Mouse (Mus musculus): ENCODE results near the gene Foxk2.
A peak's percentile ranks its signal among the peaks of the same experiment; 100 is the strongest.
"Not testable (repeated sequence)": the region's sequence is repeated elsewhere in the genome, so short reads cannot be mapped to it uniquely, and the experiment has no call there.

The Foxk2 gene

DNA sequence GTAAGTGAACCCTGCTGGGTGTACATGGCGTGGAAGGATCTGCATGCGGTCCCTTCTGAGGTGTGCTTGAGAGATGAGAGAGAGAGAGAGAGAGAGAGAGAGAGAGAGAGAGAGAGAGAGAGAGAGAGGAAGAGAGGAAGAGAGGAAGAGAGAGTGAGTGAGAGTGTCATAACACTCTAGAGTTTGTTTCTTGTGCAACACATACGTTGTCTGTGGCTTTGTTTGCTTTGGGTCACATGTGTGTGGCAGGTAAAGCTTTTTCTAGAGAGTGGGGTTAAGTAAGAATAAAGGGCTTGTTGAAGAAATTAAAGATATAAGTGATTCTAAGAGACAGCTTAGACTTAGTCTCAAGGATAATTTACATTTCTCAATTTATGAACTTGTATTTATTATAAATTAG is 18.2 kb downstream of the Foxk2 start:
- no peak for DNase-seq (ENCODE audit: low spot score)

DNA sequence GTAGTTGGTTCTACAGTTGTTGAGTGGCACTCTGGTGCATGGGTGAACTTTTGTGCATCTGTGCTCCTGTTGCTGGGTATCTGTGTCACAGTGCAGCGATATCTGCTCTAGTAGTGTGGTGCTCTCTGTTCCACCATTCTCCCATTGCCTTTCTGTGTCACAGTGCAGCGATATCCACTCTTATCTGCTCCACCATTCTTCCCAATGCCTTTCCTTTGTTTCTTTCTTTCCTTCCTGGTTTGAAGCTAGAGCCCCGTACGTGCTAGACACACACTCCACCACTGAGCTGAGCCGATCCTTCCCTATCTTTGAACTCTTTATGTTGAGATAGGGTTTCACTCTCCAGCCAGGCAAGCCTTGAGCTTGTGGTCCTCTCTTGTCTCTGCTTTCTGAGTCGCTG is 23.1 kb downstream of the Foxk2 start:
- no peak for DNase-seq (ENCODE audit: low spot score)

DNA sequence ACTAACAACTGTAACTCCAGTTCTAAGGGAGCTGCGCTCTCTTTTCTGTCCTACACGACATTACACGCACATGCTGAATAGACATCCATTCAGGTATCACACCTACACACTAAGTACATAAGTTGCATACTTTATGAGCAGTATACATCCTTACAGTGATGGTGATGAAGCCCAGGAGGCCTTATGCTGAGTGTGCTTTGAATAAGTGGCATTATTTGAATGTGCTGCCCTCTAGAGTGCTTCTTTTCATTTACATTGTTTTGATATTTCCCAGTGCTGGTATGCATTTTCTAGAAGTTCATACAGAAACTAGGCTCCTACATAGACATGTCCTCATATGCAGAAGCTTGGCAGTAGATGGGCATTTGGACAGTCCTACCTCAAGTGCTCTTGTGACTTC is 30.1 kb downstream of the Foxk2 start:
- no peak for DNase-seq (ENCODE audit: low spot score)

DNA sequence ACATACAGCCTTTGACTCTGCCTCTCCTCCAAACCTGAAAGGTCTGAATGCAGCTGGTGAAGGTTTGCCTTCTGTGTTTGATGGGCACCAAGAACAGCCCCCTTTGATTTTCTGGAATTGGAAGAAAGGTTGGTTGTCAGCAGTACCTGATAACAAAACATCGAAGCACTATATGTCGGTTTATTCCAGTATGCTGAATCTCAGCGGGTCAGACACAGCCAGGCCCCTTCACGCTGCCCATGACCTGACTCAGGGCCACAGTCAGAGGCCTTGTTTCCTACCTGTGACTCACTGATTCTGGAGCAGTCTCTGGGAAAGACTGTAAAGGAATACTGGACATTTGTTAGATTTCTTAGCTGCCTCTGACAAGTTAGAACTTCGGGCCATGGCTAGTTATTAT is 35.0 kb downstream of the Foxk2 start:
- DNase-seq (ENCODE audit: low spot score), result no peak

DNA sequence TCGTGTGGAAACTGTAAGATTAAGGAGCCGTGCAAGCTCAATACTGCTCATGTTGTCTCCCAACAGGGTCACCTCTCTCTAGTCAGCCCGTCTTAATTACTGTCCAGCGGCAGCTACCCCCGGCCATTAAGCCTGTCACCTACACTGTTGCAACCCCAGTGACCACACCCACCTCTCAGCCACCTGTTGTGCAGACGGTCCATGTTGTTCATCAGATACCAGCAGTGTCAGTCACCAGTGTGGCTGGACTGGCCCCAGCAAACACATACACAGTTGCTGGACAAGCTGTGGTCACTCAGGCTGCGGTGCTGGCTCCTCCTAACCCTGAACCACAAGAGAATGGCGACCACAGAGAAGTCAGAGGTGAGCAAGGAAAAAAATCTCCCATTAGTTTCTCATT is 38.7 kb downstream of the Foxk2 start:
- DNase-seq (ENCODE audit: low spot score), result no peak

DNA sequence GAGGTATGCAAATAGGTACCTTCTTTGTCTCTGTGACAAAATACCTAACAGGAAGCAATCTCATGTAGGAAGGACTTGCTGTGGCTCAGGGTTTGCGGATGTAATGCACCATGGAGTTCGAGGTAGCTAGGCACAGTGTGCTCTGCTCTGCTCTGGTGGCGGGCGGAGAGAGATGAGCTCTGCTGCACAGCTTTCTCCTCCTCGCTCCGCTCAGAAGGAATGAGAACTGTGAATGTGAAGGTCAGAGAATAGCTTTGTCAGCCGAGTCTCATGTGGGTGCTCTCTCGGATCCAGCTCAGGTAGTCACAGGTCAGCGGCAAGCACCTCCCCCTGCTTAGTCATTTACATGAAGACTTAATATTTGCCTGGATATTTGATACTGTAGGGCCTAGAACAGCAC is 40.5 kb downstream of the Foxk2 start:
- no peak for DNase-seq (ENCODE audit: low spot score)

DNA sequence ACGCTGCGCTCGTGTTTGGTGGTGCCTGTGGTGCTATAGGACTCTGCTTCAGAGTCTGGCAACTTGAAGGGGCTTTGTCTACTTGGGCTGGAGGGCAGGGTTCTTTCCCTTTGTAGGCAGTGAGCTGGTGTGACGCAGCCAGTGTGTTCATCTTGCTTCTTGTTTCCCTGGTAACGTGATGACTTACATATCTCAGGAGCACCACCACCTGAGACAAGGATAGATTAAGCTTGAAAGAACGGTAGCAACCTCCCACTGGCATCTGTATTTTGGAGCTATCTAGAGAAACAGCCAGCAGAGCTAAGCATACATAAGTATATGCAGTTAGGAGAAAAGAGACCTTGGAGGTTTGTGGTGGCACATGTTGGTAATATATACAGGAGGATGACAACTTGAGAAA is 45.6 kb downstream of the Foxk2 start:
- DNase-seq (ENCODE audit: low spot score), result no peak

DNA sequence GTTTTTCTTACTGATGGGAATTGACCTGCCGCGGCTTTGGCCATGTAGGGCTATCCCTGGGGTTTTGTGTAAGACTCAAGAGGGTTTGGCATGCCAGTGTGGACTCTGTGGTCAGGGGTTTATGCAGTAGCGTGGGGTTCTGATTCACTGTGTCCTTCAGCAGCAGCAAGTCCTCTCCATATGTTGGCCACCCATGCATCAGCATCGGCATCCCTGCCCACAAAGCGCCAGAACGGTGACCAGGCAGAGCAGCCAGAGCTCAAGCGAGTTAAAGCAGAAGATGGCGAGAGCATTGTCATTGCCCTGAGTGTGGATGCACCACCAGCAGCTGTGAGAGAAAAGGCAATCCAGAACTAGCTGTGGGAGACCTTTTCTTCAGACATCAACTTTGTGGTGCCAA is 46.8 kb downstream of the Foxk2 start:
- no peak for DNase-seq (ENCODE audit: low spot score)

DNA sequence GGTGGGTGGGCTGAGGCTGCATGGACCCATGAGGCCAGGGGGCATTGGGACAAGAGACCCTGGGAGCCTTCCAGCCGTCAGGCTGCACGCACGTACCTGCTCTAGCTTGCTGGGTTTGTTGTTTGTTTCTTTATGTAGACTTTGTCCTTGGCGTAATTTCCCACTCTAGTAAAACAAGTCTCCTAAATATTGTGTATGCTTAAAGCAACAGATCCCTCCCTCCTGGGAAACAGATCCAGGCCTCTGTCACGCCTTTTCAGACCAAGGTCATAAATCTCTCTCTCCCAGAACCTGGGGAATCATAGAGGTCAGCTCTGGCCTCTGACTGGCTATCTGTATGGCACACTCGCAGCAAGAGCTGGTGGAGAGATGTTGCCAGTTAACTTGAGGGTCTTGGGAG is 47.9 kb downstream of the Foxk2 start:
- not testable (repeated sequence) for DNase-seq (ENCODE audit: low spot score)

DNA sequence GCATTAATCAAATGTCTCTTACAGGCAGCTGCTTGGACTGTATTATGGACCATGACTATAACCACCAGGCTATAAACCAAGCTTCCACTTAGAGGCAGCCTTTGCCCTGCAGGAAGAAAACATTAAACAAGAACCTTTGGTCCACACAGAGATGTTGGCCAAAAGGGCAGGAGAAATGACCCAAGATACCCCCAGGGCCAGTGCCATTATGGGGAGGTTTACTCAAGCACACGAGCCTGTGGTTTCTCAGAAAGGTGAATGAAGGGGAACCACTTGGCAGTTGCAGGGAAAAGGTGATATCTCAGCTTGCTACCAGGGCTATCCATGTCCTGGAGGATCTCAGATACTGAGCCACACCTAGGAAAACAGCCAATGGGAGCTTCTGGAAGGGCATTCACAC is 66.2 kb downstream of the Foxk2 start:
- DNase-seq (ENCODE audit: low spot score), result no peak

DNA sequence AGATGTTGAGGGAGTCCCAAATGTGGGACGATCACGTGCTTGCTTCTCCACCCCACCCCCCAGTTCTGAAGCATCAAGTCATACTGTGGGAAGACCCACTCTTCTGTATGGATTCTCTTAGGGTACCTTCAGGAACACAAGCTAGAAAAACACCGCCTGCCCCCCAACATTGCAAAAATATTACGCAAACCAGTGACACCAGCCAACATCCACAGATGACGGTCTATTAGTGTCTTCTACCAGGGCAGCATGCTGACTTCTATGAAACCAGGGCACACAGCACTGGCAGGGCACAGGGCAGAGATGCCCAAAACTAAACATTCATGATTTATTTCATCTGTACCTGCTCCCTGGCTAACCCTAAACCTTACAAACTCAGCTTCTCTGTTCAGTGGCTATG is 66.9 kb downstream of the Foxk2 start:
- no peak for DNase-seq (ENCODE audit: low spot score)

DNA sequence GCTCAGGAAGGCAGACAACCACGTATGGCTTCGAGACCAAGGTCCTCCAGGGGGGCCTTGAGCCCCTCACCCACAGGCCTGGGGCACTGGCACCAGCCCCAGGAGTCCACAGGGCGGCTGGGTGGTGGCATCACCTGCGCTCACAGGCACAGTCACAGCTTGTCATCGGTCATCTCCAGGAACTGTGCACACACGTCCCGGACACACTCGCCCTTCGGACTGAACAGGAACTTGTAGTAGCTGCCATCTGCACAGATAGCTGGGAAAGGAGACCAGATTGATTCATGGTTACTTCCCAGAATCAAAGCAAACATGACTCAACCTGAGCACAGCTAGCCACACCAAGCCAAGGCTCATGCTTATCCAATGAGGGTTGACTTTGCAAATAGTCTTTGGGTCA is 68.4 kb downstream of the Foxk2 start:
- DNase-seq (ENCODE audit: low spot score), result no peak

DNA sequence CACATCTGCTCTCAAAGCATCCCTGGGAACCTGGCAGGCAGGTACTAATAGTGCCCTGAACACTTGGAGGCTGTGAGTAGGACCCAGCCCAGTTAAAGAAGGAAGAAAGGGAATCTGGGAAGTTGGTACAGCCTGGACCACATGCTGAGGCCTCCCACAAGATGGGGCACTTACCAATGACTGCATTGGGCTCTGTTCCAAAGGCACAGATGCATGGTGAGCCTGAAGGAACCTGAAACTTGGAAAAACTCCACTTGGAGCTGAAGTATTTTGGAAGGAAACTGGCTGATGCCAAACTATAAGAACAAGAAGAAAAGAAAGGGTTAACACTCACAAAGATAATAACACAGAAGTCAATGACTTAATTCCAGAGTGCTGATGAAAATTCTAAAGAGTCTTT is 68.8 kb downstream of the Foxk2 start:
- no peak for DNase-seq (ENCODE audit: low spot score)

DNA sequence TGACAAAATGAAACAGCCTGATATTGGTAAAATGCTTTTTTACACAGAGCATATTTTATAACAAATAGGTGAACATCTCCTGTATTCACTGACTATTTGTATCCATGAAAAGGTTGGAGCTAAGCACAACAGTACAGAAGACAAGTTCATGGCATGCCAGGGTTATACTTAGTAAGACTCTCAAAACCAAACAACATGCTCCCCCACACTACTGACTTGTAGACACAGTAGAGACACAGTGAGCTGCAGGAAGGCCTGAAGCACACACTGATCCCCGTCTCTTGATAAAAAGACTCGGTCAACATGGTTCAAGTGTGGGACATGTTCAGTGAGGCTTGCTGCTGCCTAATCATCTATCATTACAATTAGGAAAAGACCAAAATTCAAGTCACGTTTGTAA is 71.9 kb downstream of the Foxk2 start:
- no peak for DNase-seq (ENCODE audit: low spot score)

DNA sequence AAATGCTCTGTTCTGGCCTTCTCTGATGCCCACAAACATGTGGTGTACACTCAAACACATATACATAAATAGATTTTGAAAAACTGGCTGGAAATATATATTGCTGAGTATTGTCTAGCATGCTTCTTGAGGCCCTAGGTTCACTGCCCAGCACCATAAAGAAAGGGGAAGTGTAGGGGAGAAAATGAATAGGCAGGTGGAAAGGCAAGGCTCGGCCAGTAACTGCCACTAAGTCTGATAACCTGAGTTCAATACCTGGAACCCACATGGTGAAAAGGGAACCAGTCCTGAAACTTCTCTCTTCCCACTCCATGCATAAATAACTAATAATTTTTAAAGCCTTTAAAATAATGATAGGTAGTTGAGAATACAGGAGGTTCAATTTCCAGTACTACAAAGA is 79.9 kb downstream of the Foxk2 start:
- no peak for DNase-seq (ENCODE audit: low spot score)

DNA sequence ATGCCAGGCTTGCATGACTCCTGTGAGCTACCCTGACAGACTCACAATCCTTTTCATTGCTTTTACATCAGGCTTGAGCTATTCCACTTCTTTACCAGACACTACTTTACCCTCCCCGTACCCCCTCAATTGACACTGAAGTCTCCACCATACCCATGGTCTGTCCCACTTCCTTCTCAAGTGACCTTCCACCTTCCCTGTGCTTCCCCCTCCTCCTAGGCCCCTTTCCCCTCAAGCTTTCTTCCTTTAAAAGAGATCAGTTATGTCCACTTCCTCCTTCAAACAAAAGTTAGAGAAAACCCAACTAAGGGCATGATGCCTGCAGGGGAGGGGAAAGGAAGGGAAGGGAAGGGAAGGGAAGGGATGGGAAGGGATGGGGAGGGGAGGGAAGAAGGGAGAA is 80.5 kb downstream of the Foxk2 start:
- no peak for DNase-seq (ENCODE audit: low spot score)

DNA sequence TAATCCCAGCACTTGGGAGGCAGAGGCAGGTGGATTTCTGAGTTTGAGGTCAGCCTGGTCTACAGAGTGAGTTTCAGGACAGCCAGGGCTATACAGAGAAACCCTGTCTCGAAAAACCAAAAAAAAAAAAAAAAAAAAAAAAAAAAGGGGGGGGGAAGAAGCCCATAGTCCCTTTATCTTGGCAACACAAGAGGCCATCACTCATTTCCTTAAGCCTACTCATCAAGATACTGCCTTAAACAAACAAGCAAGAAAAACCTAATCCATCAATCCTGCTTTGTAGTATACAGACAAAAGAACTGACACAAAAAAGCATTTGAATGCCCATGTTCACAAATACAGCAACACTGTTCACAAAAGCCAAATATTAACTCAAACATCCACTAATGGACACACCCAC is 82.6 kb downstream of the Foxk2 start:
- not testable (repeated sequence) for DNase-seq (ENCODE audit: low spot score)

DNA sequence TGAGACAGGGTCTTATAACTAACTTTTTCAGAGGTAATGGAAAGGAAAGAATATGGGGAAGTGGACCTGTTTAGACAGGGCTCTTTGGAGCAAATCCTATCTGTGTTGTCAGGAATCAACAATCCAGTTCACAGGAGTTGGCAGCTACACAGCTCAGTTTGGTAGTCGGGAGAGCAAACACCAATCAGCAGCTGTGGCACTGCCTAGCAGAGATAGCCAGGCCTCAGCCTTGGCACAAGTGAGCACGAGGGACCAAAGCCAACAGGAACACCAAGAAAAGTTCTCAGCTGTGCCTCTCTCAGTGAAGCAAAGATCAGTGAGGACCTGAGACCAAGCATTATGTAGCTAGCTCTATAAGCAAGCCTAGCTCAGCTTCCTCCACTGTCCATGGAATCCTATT is 87.2 kb downstream of the Foxk2 start:
- DNase-seq (ENCODE audit: low spot score), result no peak

DNA sequence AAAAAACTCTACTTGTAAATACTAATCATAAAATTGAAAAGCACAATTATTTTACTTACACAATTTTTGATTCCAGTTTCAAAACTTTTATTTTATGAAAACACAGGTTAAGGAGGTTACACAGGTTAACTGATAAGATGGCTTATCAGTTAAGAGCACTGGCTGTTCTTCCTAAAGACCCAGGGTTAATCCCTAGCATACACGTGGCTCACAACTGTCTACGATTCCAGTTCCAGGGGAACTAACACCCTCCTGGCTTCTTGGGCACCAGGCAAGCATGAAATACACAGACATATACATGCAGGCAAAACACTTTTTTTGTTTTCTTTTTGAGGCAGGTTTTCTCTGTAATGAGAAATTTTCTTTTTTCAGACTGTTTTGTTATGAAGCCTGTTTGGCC is 88.4 kb downstream of the Foxk2 start:
- no peak for DNase-seq (ENCODE audit: low spot score)

DNA sequence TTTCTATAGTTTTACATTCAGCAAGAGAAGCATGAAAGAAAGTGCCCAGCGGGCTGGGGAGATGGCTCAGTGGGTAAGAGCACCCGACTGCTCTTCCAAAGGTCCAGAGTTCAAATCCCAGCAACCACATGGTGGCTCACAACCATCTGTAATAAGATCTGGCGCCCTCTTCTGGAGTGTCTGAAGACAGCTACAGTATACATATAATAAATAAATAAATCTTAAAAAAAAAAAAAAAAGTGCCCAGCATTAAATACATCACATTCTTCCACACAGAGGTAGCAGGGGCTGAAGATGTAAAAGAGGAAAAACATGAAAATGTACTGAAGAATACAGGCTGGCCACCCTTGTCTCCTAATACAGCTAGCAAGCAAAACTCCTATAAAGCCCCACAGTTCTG is 88.9 kb downstream of the Foxk2 start:
- not testable (repeated sequence) for DNase-seq (ENCODE audit: low spot score)

DNA sequence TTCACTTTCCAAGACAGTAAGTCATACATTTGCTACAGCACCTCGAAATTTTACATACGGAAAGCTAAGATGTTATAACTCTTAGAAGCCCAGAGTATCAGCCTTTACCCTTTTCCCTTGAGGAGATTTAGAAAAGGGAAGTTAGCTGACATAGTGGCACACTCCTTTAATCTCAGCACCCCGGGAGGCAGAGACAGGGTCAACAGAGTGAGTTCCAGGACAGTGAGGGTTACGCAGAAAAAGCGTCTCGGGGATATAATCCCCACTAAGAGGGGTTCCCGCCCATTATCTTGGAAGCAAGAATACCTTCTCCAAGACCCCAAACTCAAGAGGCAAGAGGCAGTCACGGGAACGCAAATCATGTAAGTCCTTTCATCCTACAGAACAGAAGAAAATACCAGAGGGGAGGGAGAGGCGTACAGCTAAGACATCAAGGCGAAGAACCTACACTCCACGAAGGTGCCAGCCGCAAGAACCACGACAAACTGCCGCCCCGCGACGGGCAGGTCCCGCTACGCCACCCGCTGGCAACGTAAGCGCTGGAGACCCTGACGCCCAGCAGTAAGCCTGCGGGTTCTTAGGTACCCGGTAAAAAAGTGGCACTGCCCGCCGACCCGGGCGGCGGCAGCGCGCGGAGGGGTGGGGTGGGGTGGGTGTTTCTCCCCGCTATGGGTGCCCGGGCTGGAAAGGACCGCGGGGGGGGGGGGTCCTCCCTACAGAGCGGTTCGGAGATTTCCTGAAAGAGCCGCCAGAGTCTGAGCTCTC is 93.7 kb downstream of the Foxk2 start:
- no peak for DNase-seq (ENCODE audit: low spot score)

DNA sequence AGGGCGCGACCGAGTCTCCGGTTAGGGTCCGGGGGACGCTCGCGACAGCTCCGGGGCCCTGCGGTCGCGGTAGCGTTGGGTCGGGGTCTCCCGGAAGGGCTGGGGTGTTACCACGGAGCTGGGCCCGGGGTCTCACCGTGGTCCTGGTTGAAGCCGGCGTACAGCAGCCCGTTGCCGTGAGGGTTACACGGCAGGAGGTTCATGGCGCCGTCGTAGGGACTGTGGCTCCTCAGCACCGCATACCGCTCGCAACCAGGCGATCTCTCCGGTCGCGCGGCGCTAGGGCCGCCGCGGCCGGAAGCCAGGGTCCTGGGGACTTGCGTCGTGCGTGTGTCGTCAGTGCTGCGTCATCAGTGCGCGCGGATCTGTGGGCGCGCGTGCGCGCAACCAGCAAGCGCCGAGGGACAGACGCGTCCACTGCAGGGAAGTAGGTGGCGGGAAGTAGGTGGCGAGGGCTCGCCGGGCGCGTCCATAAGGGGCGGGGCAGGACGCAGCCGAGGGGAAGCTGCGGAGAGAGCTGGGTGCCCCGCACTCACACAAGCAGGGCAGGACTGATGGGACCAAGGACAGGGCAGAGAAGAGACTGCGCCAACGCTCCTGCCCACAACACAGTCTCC is 94.4 kb downstream of the Foxk2 start, which contains the start of gene Wdr45b:
Gene Wdr45b (minus strand): TSS at position 355 of the 617 bp plus-strand sequence.
- DNase-seq (ENCODE audit: low spot score), result peak; percentile 95
